Mouse (Mus musculus): ENCODE results near the gene Gm26741.

Gene Gm26741

GRCm38 (mm10) chr10:52358467-52358866, at the start of gene Gm26741:
Gene Gm26741 (plus strand): TSS chr10:52358767.
- DNase-seq: no peak

- DNase-seq: peak; percentile 61 to 76
Measured at GRCm38 (mm10) chr10:52309196-52309595, 49.4 kb upstream of the Gm26741 start.

DNA sequence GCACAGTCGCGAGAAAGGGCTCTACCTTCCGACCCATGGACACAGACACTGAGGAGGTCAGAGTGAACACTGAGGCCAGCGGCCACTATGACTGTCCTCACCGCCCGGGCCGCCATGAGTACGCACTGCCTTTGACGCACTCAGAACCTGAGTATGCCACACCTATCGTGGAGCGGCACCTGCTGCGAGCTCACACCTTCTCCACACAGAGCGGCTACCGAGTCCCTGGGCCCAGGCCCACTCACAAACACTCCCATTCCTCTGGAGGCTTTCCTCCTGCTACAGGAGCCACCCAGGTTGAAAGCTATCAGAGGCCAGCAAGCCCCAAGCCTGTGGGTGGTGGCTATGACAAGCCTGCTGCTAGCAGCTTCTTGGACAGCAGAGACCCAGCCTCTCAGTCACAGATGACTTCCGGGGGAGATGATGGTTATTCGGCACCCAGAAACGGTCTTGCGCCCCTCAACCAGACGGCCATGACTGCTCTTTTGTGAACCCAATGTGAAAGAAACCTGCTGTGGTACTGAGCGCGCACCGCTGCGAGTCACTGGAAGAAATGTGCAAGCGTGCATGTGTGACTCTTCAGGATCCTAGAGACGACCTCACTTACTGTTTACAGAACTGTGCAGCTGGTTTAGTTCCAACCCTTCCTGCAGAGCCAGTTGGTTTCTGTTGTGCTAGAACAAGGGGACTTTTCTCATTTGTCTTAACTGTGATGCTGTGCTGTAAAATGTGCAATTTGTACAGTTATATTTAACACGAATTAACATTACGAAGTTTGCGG, 38.9 kb upstream of the Gm26741 start:
- DNase-seq: no peak

DNA sequence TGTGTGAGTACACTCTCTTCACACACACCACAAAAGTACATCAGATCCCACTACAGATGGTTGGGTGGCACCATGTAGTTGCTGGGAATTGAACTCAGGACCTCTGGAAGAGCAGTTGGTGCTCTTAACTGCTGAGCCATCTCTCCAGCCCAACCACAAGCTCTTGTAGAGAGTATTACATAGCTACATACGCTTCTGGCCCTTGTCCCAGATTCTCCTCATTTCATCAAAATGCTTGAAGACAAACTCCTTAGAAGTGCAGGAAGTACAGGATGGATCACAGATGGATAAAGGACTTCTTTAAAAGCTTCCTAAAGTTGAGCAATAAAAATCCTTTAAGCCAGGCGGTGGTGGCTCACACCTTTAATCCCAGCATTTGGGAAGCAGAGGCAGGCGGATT, 36.6 kb upstream of the Gm26741 start:
- no peak for DNase-seq

DNA sequence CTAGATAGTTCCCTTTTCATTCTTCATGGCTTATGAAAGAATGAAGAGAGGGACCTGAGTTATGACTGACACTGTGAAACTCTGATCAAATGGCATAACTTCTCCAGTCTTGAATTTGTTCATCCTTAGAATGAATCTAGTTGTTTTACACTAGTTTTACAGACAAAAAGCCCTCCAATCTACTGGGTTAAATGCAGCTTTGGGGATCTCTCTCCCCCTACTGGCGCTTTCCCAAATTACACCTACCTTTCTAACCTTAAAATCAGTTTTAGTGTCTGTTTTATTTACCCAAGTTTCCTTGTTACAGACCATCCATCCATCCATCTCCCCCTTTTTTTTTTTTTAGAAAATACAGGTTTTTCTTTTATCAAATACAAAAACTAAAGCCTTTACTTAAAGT, 27.6 kb upstream of the Gm26741 start:
- peak; percentile 27 to 52 for DNase-seq

GRCm38 (mm10) chr10:52343324-52343723, 15.2 kb upstream of the Gm26741 start:
- peak in 1 of 2 experiments; percentile 7 for DNase-seq

DNA sequence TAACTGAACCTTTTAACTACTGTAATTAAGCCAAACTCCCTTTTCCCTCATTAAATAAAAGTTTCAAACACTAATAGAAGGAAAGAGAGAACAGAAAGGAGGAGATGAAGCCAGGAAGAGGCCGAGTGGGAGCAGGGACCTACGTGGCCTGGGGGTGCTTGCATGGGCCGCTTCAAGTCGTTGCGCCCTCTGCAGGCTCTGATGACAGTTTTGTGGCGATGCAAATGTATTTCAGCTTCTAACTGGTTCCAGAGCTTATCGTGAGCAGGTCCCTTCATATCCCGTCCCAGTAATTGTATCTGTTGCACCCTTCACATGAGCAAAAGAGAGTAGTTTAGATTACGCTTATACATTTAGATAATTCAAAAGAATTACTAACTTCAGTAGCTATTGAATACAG, 5.4 kb upstream of the Gm26741 start:
- no peak for DNase-seq

DNA sequence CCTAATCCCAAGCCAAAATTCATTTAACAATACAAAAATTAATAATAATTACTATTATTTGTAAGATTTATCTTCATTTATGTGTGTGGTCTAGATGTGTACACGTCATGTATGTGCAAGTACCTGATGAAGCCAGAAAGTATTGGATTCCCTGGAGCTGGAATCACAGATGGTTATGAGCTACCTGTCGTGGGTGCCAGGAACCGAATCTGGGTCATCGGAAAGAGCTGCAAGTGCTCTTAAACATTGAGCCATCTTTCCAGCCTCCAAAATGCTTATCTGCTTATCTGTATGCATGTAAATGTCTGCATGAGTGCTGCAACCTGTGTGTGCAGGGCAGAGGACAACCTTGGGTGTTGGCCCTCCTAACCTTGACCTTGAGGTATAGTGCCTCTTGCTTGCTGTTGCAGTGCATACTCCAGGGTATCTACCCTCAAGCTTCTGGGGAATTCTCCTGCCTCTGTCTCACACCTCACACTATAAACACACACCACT, 1.7 kb downstream of the Gm26741 start:
- no peak for DNase-seq

DNA sequence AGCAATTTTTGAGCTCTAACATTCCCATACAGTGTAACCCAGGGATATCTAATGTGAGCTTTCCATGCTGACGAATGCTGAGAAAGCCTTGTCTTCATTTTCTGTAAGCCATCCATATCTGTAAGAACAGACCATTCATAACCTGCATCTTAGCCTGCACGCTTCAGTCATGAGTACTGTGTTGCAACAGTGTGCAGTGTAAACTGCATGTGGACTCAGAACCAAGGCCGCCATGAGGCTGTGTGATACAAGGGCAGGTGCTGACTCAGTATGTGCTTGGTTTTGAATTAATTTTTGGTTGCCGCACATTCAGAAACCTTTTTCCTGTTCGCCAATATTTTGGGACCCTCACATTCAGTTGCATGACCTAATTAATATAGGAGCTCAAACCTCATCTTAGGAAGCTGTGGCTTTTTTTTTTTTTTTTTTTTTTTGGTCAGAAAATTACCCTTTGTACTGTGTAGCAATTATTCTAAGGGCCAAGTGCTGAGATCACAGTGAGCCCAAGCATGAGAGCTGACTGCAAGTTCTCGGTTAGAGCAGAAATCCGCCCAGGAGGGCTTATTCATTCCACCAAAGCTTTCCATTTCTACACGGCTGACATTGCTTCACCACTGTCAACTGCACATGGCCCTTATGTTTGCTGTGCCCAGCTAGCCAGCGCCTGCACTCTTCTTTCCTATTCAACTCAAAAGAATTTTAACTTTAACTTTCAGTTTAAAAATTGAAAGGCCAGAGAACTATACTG, 2.5 kb downstream of the Gm26741 start:
- peak in 1 of 2 experiments; percentile 23 for DNase-seq

- no peak for DNase-seq
Measured at GRCm38 (mm10) chr10:52368376-52368775, 9.8 kb downstream of the Gm26741 start.

GRCm38 (mm10) chr10:52373834-52374233, 15.3 kb downstream of the Gm26741 start:
- DNase-seq: no peak

GRCm38 (mm10) chr10:52374651-52375050, 16.1 kb downstream of the Gm26741 start:
- peak in 1 of 2 experiments; percentile 68 for DNase-seq

DNA sequence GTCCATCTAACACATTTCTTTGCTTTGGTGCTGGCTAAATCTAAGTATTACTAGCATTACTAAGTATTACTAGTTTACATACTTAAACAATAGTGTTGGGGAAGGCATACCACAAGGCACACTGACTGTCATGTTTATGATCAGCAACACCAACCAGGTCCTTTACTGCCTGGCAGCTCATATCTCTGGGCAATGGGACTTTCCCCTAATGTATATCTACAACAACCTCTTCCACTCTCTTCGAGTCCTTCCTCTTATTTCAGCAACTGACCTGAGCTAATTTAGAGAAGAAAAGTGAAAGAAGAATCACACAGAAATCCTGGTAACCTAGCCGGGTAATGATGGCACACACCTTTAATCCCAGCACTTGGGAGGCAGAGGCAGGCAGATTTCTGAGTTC, 17.9 kb downstream of the Gm26741 start:
- no peak for DNase-seq

DNA sequence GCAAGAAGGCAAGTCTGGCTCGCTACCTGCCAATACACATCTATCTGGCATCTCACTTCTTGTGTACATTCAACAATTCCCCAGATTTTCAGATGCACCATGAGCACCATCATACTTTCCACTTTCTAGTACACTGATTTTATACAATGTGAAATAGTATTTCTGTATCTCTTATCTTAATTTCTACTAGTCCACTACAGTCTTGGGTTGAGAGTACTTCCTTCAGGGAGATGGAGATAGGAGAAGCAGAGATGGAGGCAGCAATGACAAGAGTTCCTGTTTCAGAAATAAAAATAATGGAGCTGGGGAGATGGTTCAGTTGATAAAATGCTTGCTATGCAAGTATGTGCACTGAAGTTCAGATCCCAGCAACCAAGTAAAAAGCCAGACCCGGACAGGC, 19.2 kb downstream of the Gm26741 start:
- DNase-seq: no peak

DNA sequence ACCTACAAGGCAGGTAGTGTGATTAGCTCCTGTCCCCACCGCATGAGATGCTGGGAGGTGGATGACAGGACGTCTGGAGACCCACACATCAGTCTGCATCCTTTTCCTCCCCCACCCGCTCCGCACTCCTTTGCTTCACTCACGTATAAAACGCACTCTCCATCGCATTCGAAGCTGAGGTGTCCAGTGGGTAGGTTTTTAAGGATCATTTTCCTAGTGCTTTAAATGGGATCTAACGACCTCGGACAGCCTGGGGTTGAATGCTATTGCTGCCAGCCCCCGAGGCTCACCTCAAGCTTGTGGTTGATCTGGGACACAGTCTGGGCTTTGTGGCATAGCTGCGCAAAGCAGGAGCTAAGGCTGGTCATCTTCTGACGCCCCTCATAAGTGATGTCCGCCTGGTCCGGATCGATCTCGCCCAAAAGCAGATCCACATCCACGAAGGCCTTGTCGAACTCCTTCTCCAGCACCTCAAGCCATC, 22.8 kb downstream of the Gm26741 start:
- DNase-seq: no peak

DNA sequence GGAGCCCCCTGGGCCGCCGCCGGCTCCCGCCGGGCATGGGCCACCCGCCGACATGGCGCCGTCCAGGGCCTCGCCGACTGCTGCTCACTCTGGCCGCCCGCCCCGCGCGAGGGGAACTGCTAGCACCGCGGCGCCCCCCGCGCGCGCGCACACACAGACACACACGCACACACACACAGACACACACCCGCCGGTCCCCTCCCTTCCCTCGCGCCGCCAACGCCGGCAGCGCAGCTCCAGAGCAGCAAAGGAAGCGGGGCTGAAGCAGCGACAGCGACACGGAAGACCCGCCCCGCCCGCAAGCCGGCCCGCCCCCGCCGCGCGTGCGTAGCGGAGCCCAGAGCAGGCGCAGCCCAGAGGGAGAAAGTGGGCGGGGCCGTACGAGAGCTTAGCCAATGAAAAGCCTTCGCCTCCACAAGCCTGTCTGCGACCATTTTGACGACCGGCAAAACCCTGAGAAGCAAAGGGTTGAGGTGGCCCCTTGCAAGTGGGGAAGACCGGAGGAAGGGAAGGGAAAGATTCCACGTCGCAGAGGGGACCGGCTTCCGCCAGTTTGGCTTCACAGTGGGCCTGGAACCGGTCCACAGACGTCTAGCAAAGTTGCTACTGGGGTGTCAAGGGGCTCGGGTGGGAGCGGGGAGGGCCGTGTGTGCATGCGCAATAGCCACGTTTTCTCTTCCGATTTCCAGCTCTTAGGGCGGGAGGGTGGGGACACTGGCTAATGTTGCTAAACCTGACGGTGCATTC, 23.5 kb downstream of the Gm26741 start, which contains the start of gene Gopc:
TSS of gene Gopc (minus strand) at position 280 of the 747 bp plus-strand sequence.
- DNase-seq: peak; percentile 97 to 98

DNA sequence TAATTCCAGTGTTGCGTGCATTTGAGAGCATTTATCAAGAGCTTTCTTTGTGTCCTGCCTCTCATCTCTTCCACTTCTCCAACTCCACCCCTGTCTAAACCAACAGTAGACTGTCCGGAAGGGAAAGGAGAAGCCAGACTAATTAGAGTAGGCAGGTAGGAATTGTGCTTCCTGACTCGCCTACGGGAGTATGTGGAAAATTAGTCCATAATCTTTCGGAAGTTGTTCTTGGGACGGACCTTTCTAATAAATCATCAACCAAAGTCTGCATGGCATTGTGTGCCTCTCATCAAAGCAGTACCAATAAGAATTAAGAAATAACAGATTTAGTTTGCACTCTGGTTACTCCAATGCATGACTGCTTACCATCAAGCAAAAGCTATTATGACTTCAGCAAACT, 24.5 kb downstream of the Gm26741 start:
- peak; percentile 45 for DNase-seq

- DNase-seq: no peak
Measured at GRCm38 (mm10) chr10:52383522-52383921, 25.0 kb downstream of the Gm26741 start.

DNA sequence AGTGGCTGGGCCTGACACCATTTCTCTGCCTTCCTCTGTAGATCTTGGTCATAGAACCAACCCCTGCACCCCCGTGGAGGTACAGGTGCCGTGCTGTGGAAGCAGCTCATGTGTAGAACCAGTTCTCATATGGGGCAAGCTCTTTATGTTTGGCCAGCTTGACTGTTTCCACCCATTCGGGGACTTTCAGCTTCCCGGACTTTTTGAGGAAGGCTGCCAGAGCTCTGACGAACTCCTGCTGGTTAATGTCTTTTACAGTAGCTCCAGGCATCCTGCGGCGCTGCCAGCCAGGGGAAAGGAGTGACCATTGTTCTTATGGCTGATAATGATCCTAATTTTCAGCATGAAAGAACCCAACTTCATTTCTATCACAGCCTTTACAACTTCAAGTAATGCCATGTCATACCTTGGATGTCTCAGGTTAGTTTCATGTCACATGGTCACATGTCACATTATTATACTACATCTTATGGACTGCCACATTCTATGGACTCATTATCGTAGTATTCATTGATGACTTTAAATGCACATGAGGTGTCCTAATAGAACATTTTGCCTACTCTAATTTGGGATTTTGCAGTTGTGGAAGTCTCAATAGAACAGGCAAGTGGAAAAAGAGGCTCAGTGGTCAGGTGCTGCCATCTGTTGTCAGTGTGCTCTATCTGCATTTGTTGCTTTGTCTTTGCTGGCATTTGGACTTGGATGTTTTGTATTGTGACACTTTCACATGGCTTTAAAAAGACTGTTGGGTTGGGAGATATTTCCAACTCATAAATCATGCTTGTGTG, 26.4 kb downstream of the Gm26741 start:
- DNase-seq: peak; percentile 50 to 52

GRCm38 (mm10) chr10:52387192-52387591, 28.6 kb downstream of the Gm26741 start:
- no peak for DNase-seq

- DNase-seq: no peak
Measured at GRCm38 (mm10) chr10:52388922-52389430, 30.4 kb downstream of the Gm26741 start, which contains the start of gene Nepn. Gene Nepn (plus strand): TSS chr10:52388972.

GRCm38 (mm10) chr10:52389438-52389837, 30.9 kb downstream of the Gm26741 start:
- DNase-seq: no peak

All from kidney, adult 8-10 months (tissue).